In genomic region chr4:33012484-33012883, GRCm38 (mm10) we compare ENCODE assay signal across 20 mouse cellular contexts. TPM values are rescaled to one million over a fixed set of nuclear protein-coding genes. Genes with fewer than 3 reads are reported as not detected.
"Had no signal": no experiment of that assay in that cellular context is flagged by ENCODE, and none has a peak within 500 bp of the region (broad histone marks: within the 10 kb centered on the region; RNA-seq: fewer than 3 reads in every experiment).

No protein-coding gene starts in this region.

- H3K9me3 ChIP-seq: midbrain, embryonic 10.5 days; midbrain, embryonic 13.5 days; midbrain, embryonic 15.5 days; neural tube, embryonic 13.5 days; neural tube, embryonic 15.5 days had no signal

- H3K27ac ChIP-seq: midbrain, embryonic 10.5 days; midbrain, embryonic 13.5 days; midbrain, embryonic 15.5 days; neural tube, embryonic 13.5 days; neural tube, embryonic 15.5 days had no signal

- H3K4me1 ChIP-seq: midbrain, embryonic 10.5 days; midbrain, embryonic 13.5 days; midbrain, embryonic 15.5 days; neural tube, embryonic 13.5 days; neural tube, embryonic 15.5 days had no signal

- H3K4me2 ChIP-seq: lung, embryonic 14.5 days; midbrain, embryonic 13.5 days; midbrain, embryonic 15.5 days; neural tube, embryonic 13.5 days; neural tube, embryonic 15.5 days had no signal

- DNase-seq: lung, adult 18-20 months; lung, embryonic 14.5 days; lung, postnatal 10 days; lung, postnatal 4 days; retina, postnatal 1 day; right cerebral cortex, adult 18-20 months; right cerebral cortex, postnatal 25 days; right cerebral cortex, postnatal 4 days; spleen, adult 18-20 months; thymus, adult 18-20 months; thymus, postnatal 25 days; thymus, postnatal 4 days had no signal

- ATAC-seq: midbrain, embryonic 13.5 days; midbrain, embryonic 15.5 days had no signal

- H3K9ac ChIP-seq: lung, embryonic 14.5 days; midbrain, embryonic 13.5 days; midbrain, embryonic 15.5 days; neural tube, embryonic 13.5 days; neural tube, embryonic 15.5 days had no signal

- H3K27me3 ChIP-seq: midbrain, embryonic 13.5 days; midbrain, embryonic 15.5 days; neural tube, embryonic 13.5 days; neural tube, embryonic 15.5 days had no signal

- H3K4me3 ChIP-seq: midbrain, embryonic 10.5 days; midbrain, embryonic 13.5 days; midbrain, embryonic 15.5 days; myocyte; neural tube, embryonic 13.5 days; neural tube, embryonic 15.5 days had no signal

RNA-seq across cellular contexts. Expression of gene Gabrr2, which starts 50.3 kb away (rescaled TPM):
- polyA plus RNA-seq: liver, embryonic 16.5 days; neural tube, embryonic 11.5 days had no signal
